Mouse (Mus musculus) embryo, embryonic 11 days (tissue): Measurements from ENCODE around the gene Styx.
"Not testable (repeated sequence)": the region's sequence is repeated elsewhere in the genome, so short reads cannot be mapped to it uniquely, and the experiment has no call there.

ENCODE experiments used
- DNase-seq: peaks from one replicate; pipeline ENCODE4 v3.0.0-alpha.2; 2015

Styx gene

DNA sequence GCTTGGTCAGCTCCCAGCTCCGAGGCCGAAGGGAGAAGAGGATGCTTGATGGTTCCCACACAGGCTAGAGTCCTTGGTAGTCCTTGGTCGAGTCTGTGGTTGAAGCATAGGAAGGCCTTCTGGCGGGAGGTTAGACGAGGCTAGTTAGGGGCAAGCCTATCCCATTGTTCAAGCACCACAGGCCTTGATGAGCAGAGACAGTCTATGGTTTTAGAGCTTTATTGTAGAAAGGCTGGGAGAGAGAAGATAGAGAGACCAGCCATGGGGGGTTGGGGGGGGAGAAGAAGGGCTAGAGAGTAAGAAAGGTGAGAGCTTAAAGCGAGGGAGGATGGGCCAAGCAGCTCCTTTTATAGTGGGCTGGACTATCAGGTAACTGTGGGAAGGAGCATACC, 14.3 kb downstream of the Styx start:
- no peak for DNase-seq

DNA sequence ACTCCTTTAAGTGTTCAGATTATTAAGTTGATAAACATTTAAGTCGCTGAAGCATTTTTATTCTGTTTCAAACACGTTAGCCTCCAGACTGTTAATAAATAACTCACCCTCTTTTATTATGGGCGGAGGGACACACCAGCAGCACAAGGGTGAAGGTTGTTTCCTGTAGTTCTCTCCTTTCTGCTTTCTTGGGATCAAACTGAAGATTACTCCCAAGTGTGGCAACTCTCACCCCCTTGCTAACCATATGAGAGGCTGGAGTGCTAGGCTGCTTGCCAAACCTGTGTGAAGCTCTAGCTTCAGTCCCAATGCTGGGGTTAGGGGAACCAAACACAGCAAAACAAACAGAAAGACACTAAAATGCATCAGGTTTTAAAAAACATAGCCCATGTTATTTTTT, 27.9 kb downstream of the Styx start:
- no peak for DNase-seq

- DNase-seq: no peak
Measured at GRCm38 (mm10) chr14:45380756-45381155, 29.9 kb downstream of the Styx start.

DNA sequence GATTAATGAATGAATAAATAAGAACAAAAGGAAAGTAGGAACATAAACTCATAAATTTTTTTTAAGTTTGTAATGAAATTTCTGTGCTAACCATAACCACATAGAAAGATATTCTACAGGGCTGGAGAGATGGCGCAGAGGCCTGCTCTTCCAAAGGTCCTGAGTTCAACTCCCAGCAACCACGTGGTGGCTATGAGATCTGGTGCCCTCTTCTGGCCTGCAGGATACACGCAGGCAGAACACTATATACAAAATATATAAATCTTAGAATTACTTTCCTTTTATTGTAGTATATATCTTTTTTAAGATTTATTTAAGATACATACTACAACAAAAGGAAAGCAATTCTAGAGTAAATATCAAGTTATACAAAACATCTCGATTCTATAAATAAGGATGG, 32.0 kb downstream of the Styx start:
- no peak for DNase-seq

- no peak for DNase-seq
Measured at GRCm38 (mm10) chr14:45385596-45385995, 34.7 kb downstream of the Styx start.

DNA sequence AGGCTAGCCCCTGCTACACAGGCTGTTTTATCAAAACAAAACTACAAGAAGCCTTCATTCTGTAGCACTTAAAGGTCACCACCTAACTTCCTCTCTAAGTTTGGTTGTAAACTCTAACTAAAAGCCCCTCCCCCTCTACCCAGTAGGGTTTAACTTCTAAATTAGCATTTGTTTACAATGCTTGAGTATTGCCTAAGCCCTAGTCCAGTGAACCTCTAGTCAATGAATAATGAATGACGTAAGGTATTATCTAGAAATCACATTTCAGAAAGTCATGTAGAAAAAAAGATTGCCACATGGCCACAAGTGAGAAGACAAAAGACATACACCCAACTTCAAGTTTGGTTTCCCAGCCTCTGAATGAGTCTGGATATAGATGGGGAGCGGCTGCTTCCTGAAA, 36.6 kb downstream of the Styx start:
- peak; percentile 23 for DNase-seq

- peak; percentile 92 for DNase-seq
Measured at GRCm38 (mm10) chr14:45388345-45389181, 37.7 kb downstream of the Styx start.

GRCm38 (mm10) chr14:45389194-45389593, 38.3 kb downstream of the Styx start:
- DNase-seq: no peak

DNA sequence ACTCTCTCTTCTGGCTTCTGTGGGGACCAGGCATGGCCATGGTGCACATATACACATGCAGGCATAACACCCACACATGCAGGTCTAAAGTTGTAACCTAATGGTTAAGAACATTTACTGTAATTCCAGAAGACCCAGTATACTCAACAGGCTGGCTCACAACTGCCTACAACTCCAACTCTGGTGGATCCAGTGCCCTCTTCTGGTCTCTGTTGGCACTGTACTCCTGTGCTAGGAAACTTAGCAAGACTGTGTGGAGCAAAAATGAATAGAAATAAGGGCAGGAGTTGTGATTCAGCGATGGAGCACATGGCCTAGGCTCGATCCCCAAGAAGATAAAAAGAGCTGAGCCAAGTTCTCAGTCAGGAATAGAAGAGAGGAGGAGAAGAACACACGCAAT, 48.9 kb downstream of the Styx start:
- peak; percentile 9 for DNase-seq

GRCm38 (mm10) chr14:45403651-45404050, 52.8 kb downstream of the Styx start:
- DNase-seq: no peak

GRCm38 (mm10) chr14:45404813-45405212, 53.9 kb downstream of the Styx start, which contains the start of gene Gnpnat1:
Gnpnat1 (minus strand) TSS chr14:45404913.
- not testable (repeated sequence) for DNase-seq

DNA sequence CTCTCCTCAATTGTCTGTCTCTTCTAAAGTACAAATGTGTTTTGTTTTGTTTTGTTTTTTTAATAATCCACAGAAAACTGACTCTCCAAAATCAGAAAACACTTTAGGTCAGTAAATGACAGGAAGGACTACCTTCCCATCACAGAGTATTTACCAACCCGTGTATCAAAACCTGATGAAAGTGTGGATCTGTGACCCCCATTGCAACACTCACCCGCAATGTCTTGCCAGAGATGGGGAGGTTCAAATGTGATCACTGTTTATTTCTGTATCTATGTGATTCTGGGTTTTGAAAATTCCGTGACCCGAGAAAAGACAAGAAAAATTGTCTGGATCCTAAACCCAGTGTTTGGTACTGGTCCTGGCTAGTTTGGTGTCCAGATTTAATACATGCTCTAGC, 65.4 kb downstream of the Styx start:
- DNase-seq: no peak

- no peak for DNase-seq
Measured at GRCm38 (mm10) chr14:45418553-45418952, 67.7 kb downstream of the Styx start.

GRCm38 (mm10) chr14:45419323-45419722, 68.4 kb downstream of the Styx start:
- no peak for DNase-seq

- no peak for DNase-seq
Measured at GRCm38 (mm10) chr14:45422371-45422770, 71.5 kb downstream of the Styx start.

GRCm38 (mm10) chr14:45423220-45423619, 72.3 kb downstream of the Styx start:
- peak; percentile 88 for DNase-seq

DNA sequence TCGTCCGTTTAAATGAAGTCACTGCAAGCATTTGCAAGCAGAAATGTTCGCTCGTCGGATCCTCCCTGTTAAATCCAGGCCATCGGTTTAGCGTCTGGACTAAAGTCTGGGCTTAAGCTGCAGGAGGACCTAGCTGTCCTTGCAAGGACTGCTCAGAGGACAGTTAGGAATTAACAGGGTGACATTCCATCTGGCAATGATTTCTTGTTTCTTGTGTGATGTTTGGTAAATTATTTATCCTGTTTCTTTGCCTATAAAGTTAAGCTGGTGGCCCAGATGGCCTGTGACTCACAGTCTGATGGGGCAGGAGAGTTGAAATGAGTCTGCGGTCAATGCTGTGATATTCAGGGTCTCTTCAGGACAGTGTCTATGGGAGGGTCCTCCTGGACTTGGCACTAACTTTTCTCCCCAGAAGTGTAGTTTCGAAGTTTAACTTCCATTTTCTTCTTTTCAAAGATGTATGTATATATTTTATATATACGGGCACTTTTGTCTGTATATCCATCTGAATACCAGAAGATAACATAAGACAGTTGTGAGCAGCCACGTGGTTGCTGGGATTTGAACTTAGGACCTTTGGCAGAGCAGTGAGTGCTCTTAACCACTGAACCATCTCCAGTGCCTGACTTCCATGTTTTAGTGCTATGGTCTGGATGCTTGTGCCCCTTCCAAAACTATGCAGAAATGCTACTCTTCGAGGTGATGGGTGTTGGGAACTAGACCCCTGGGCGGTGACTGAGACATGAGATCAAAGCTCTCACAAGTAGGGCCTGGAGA, 79.4 kb downstream of the Styx start:
- DNase-seq: no peak

DNA sequence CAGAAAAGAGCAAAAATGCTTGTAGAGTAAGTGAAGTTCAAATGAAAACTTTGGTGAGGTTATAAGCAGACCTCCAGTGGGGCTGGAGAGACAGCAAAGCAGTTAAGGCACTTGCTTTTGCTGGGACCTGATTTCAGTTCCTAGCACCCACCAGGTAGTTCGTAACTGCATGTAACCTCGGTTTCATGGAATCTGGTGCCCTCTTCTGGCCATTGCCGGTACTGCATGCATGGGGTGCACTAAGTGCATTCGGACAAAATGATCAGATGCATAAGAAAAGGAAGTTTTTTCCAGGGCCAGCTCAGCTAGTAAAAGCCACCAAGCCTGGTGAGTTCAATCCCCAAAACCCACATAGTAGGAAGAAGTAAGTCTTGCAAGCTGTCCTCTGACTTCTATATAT, 81.1 kb downstream of the Styx start:
- DNase-seq: no peak

DNA sequence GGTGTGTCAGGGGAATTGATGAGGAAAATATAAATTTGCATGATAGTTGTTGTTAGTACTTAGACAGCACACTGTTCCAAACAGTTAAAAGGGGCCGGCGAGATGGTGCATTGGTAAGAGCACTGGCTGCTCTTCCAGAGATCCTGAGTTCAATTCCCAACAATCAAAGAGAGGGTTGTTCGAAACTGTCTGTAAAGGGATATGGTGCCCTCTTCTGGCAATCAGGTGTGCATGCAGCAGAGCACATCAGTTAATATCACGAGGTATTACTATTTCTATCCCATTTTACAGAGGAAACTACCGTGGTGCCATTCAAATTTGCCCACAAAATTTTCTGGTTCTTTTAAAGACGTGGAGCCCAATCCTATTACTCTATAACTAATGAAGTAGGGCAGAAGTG, 83.3 kb downstream of the Styx start:
- no peak for DNase-seq

GRCm38 (mm10) chr14:45438250-45438930, 87.5 kb downstream of the Styx start:
- DNase-seq: peak; percentile 69

- no peak for DNase-seq
Measured at GRCm38 (mm10) chr14:45438931-45439275, 88.0 kb downstream of the Styx start.

DNA sequence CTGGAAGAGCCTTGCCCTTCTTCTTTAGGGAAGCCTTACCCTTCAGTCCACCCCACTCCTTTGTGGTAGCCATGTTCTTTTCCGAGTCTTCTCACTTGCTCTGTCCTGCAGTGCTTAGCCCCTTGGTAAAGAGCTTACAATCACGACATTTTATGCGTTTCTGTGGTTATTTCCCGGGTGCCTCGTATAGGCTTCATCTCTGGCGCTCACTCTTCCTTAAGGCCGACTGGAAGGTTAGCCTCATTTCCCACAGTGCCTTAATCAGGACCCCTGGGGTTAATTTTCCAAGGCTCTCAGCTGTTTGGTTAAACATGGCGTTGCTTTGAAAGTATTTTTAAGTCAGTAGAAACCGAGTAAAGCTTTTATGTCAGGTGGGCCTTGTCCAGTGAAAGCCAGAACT, 88.5 kb downstream of the Styx start:
- no peak for DNase-seq

GRCm38 (mm10) chr14:45441291-45441690, 90.4 kb downstream of the Styx start:
- DNase-seq: no peak
